Mouse (Mus musculus): Measurements from ENCODE around the gene Olfr1152. TPM values are rescaled to one million over a fixed set of nuclear protein-coding genes. Genes with fewer than 3 reads are reported as not detected.

Gene Olfr1152
- not detected in 2 replicates for polyA plus RNA-seq (2012; rRNA removed)

DNA sequence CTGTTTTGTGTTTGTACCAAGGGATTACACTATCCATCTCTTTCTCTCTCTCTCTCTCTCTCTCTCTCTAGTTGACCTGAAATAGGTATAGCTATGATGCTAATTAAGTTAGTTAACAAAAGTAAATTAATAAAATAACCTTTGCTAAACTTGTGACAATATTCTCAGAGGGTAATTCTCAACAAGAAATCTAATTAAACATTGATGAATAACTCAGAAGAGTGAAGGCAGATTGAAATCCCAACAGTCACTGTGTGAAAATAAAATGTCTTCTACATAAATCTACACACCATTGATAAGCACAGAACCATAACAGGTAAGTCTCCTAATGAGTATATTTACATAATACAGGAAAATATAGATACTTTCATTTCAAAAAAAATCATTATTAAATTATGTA lies at the start of gene Olfr1152:
Gene Olfr1152 (plus strand): TSS at position 301 of the 400 bp plus-strand sequence.

GRCm38 (mm10) chr2:87830233-87830632 lies 36.1 kb upstream of the Olfr1152 start, which contains the start of gene Olfr1148:
TSS of gene Olfr1148 (plus strand) at chr2:87830533.

GRCm38 (mm10) chr2:87843693-87844092 lies 22.6 kb upstream of the Olfr1152 start, which contains the start of gene Olfr1150-ps1:
TSS of gene Olfr1150-ps1 (plus strand) at chr2:87843993.

GRCm38 (mm10) chr2:87855562-87855961 lies 10.7 kb upstream of the Olfr1152 start, which contains the start of gene Olfr1151:
TSS of gene Olfr1151 (plus strand) at chr2:87855862.

GRCm38 (mm10) chr2:87894662-87895061 lies 28.4 kb downstream of the Olfr1152 start, which contains the start of gene Olfr1153:
TSS of gene Olfr1153 (plus strand) at chr2:87894962.

GRCm38 (mm10) chr2:87905066-87905465 lies 38.8 kb downstream of the Olfr1152 start, which contains the start of gene Olfr1154:
TSS of gene Olfr1154 (minus strand) at chr2:87905166.

Other genes with a start within 250 kb of the Olfr1152 start
- gene Olfr1131, start 239.4 kb upstream of the Olfr1152 start, polyA plus RNA-seq (2012; rRNA removed): not detected in 2 replicates
- not detected in 2 replicates for gene Olfr1132, start 229.0 kb upstream of the Olfr1152 start, polyA plus RNA-seq (2012; rRNA removed)
- not detected in 2 replicates for gene Olfr1133, start 219.1 kb upstream of the Olfr1152 start, polyA plus RNA-seq (2012; rRNA removed)
- gene Olfr1134, start 208.0 kb upstream of the Olfr1152 start, polyA plus RNA-seq (2012; rRNA removed): not detected in 2 replicates
- gene Olfr1135, start 192.8 kb upstream of the Olfr1152 start, polyA plus RNA-seq (2012; rRNA removed): not detected in 2 replicates
- not detected in 2 replicates for gene Olfr1136, start 172.5 kb upstream of the Olfr1152 start, polyA plus RNA-seq (2012; rRNA removed)
- not detected in 2 replicates for gene Olfr1137, start 153.3 kb upstream of the Olfr1152 start, polyA plus RNA-seq (2012; rRNA removed)
- gene Olfr1138, start 126.5 kb upstream of the Olfr1152 start, polyA plus RNA-seq (2012; rRNA removed): not detected in 2 replicates
- not detected in 2 replicates for gene Olfr1140, start 122.7 kb upstream of the Olfr1152 start, polyA plus RNA-seq (2012; rRNA removed)
- gene Olfr1141, start 112.5 kb upstream of the Olfr1152 start, polyA plus RNA-seq (2012; rRNA removed): not detected in 2 replicates
- not detected in 2 replicates for gene Olfr152, start 87.0 kb upstream of the Olfr1152 start, polyA plus RNA-seq (2012; rRNA removed)
- gene Olfr1143, start 65.9 kb upstream of the Olfr1152 start, polyA plus RNA-seq (2012; rRNA removed): not detected in 2 replicates
- not detected in 2 replicates for gene Olfr1145, start 56.7 kb upstream of the Olfr1152 start, polyA plus RNA-seq (2012; rRNA removed)
- gene Olfr1148, start 36.0 kb upstream of the Olfr1152 start, polyA plus RNA-seq (2012; rRNA removed): not detected in 2 replicates
- gene Olfr1150-ps1, start 22.5 kb upstream of the Olfr1152 start, polyA plus RNA-seq (2012; rRNA removed): not detected in 2 replicates
- not detected in 2 replicates for gene Olfr1151, start 10.6 kb upstream of the Olfr1152 start, polyA plus RNA-seq (2012; rRNA removed)
- gene Olfr1153, start 28.5 kb downstream of the Olfr1152 start, polyA plus RNA-seq (2012; rRNA removed): not detected in 2 replicates
- not detected in 2 replicates for gene Olfr1154, start 38.7 kb downstream of the Olfr1152 start, polyA plus RNA-seq (2012; rRNA removed)
- gene Olfr1155, start 78.6 kb downstream of the Olfr1152 start, polyA plus RNA-seq (2012; rRNA removed): not detected in 2 replicates
- not detected in 2 replicates for gene Olfr1156, start 86.6 kb downstream of the Olfr1152 start, polyA plus RNA-seq (2012; rRNA removed)
- gene Olfr1157, start 101.8 kb downstream of the Olfr1152 start, polyA plus RNA-seq (2012; rRNA removed): not detected in 2 replicates
- not detected in 2 replicates for gene Olfr74, start 108.2 kb downstream of the Olfr1152 start, polyA plus RNA-seq (2012; rRNA removed)
- not detected in 2 replicates for gene Olfr1158, start 123.6 kb downstream of the Olfr1152 start, polyA plus RNA-seq (2012; rRNA removed)
- not detected in 2 replicates for gene Olfr1160, start 141.8 kb downstream of the Olfr1152 start, polyA plus RNA-seq (2012; rRNA removed)
- gene Olfr1161, start 156.3 kb downstream of the Olfr1152 start, polyA plus RNA-seq (2012; rRNA removed): not detected in 2 replicates
- not detected in 2 replicates for gene Olfr73, start 171.2 kb downstream of the Olfr1152 start, polyA plus RNA-seq (2012; rRNA removed)
- not detected in 2 replicates for gene Olfr1162, start 184.6 kb downstream of the Olfr1152 start, polyA plus RNA-seq (2012; rRNA removed)
- gene Olfr1163, start 205.3 kb downstream of the Olfr1152 start, polyA plus RNA-seq (2012; rRNA removed): not detected in 2 replicates
- gene Olfr1164, start 227.5 kb downstream of the Olfr1152 start, polyA plus RNA-seq (2012; rRNA removed): not detected in 2 replicates